Mouse (Mus musculus) heart, postnatal 4 days (tissue): ENCODE measurements at regions not wholly inside any gene's neighbourhood (a gene's known extent, or its start where the extent isn't known, plus 50 kb on each side); places are given as distances from the start of the nearest gene placed in this dataset.

ENCODE experiments used
- DNase-seq: peaks from one replicate; pipeline ENCODE4 v3.0.0; 2021

- no peak for DNase-seq
Observed at GRCm38 (mm10) chr3:70384235-70384634, 376.8 kb downstream of the Otol1 start.

GRCm38 (mm10) chr3:70385961-70386360, 378.5 kb downstream of the Otol1 start:
- no peak for DNase-seq

GRCm38 (mm10) chr3:70401187-70401586, 393.8 kb downstream of the Otol1 start:
- DNase-seq: no peak

GRCm38 (mm10) chr3:70406571-70406970, 399.2 kb downstream of the Otol1 start:
- DNase-seq: peak; percentile 4

GRCm38 (mm10) chr3:70418273-70418672, 410.9 kb downstream of the Otol1 start:
- DNase-seq: no peak

GRCm38 (mm10) chr3:70422016-70422415, 414.6 kb downstream of the Otol1 start:
- DNase-seq: no peak

GRCm38 (mm10) chr3:70422669-70423068, 415.3 kb downstream of the Otol1 start:
- no peak for DNase-seq

GRCm38 (mm10) chr3:70436671-70437070, 429.3 kb downstream of the Otol1 start:
- DNase-seq: peak; percentile 4

GRCm38 (mm10) chr3:70457181-70457847, 449.9 kb downstream of the Otol1 start:
- no peak for DNase-seq

- DNase-seq: no peak
Observed at GRCm38 (mm10) chr3:70460811-70461210, 453.4 kb downstream of the Otol1 start.

GRCm38 (mm10) chr3:70463221-70463620, 455.8 kb downstream of the Otol1 start:
- no peak for DNase-seq

GRCm38 (mm10) chr3:70482521-70482920, 475.1 kb downstream of the Otol1 start:
- DNase-seq: peak; percentile 13

GRCm38 (mm10) chr3:70483066-70483743, 475.8 kb downstream of the Otol1 start:
- no peak for DNase-seq

- DNase-seq: no peak
Observed at GRCm38 (mm10) chr3:70496431-70496830, 489.0 kb downstream of the Otol1 start.

- DNase-seq: no peak
Observed at GRCm38 (mm10) chr3:70500245-70500858, 492.9 kb downstream of the Otol1 start.

- peak; percentile 4 for DNase-seq
Observed at GRCm38 (mm10) chr3:70500991-70501961, 493.9 kb downstream of the Otol1 start.

GRCm38 (mm10) chr3:70533593-70534321, 526.3 kb downstream of the Otol1 start:
- DNase-seq: no peak

GRCm38 (mm10) chr3:70535084-70535483, 527.7 kb downstream of the Otol1 start:
- no peak for DNase-seq

- DNase-seq: no peak
Observed at GRCm38 (mm10) chr3:70543911-70544310, 536.5 kb downstream of the Otol1 start.

GRCm38 (mm10) chr3:70557821-70558220, 550.4 kb downstream of the Otol1 start:
- no peak for DNase-seq

- DNase-seq: no peak
Observed at GRCm38 (mm10) chr3:70566140-70566857, 558.9 kb downstream of the Otol1 start.
